Mouse (Mus musculus) stomach, embryonic 16.5 days (tissue): ENCODE data around the gene Slc9a8. TPM values are rescaled to one million over a fixed set of nuclear protein-coding genes. Genes with fewer than 3 reads are reported as not detected.

ENCODE experiments used
- ATAC-seq: fragments of 200-750 bp; cut with Nextera tagmentation; 2 replicates; pipeline ENCODE4 v1.8.0; 2017; ENCODE audit warnings: moderate number of reproducible peaks, moderate TSS enrichment; ENCODE audit not compliant: insufficient read depth, low FRiP score
- H3K27ac ChIP-seq: fragments of 300-500 bp; sonication (generic); 2 replicates; pipeline ENCODE4 v1.5.1; 2014; ENCODE audit warnings: low read length
- H3K27me3 ChIP-seq: fragments of 300-500 bp; sonication (generic); 2 replicates; pipeline ENCODE4 v1.6.1; 2014; ENCODE audit warnings: low read length, control low read depth, mixed read lengths; ENCODE audit not compliant: control insufficient read depth, insufficient read depth
- H3K36me3 ChIP-seq: fragments of 300-500 bp; sonication (generic); 2 replicates; pipeline ENCODE4 v1.6.1; 2014; ENCODE audit warnings: low read length; ENCODE audit not compliant: control insufficient read depth, insufficient read depth
- H3K4me1 ChIP-seq: fragments of 300-500 bp; sonication (generic); 2 replicates; pipeline ENCODE4 v1.6.1; 2014; ENCODE audit warnings: low read length, control low read depth, mixed read lengths; ENCODE audit not compliant: control insufficient read depth, insufficient read depth
- H3K4me2 ChIP-seq: fragments of 300-500 bp; sonication (generic); 2 replicates; pipeline ENCODE4 v1.6.1; 2014; ENCODE audit warnings: low read depth, low read length, mixed read lengths
- H3K4me3 ChIP-seq: fragments of 300-500 bp; sonication (generic); replicated peaks from 2 replicates; pipeline ENCODE4 v1.5.1; 2014; ENCODE audit warnings: mild to moderate bottlenecking, low read length
- H3K9ac ChIP-seq: fragments of 300-500 bp; sonication (generic); 2 replicates; pipeline ENCODE4 v1.6.1; 2014; ENCODE audit warnings: low read length
- H3K9me3 ChIP-seq: fragments of 300-500 bp; sonication (generic); replicated peaks from 2 replicates; pipeline ENCODE4 v1.6.1; 2016; ENCODE audit warnings: low read length, control low read depth; ENCODE audit not compliant: control insufficient read depth
- WGBS: fragments of 180-500 bp; shearing (Covaris S2); extraction: QIAGEN DNeasy Blood & Tissue Kit; methylation state at CpG from one replicate; pipeline ENCODE4 v1.1.7; 2014; 5-methylcytosine and 5-hydroxymethylcytosine counted together
- polyA plus RNA-seq: library from polyadenylated mRNA; unstranded; fragments of >200 nt; fragmentation: Nextera tagmentation; extraction: Ambion mirVana; gene quantifications from 2 replicates; pipeline ENCODE4 v1.2.1, GENCODE M21; 2015

The Slc9a8 gene
- polyA plus RNA-seq, 1 experiment from 2014 or later: 21.5 TPM

GRCm38 (mm10) chr2:167420811-167421241 is 686 bp upstream of the Slc9a8 start:
- peak overlapping the region; percentile 97 for H3K27ac ChIP-seq
- H3K9ac ChIP-seq: peak overlapping the region; percentile 95
- peak overlapping the region; percentile 75 for H3K4me3 ChIP-seq
- peak overlapping the region; percentile 77 for H3K4me2 ChIP-seq
- 18% methylated on average over 10 of the region's 10 CpGs for WGBS
- no peak for ATAC-seq
- H3K27me3 ChIP-seq: no peaks in the 10 kb centered on the region
- peaks cover 20% of the 10 kb centered on the region for H3K4me1 ChIP-seq
- peaks cover 5% of the 10 kb centered on the region; the same call in 1 of the 2 replicates for H3K36me3 ChIP-seq
- H3K9me3 ChIP-seq: no peaks in the 10 kb centered on the region

GRCm38 (mm10) chr2:167422150-167422470 is 598 bp downstream of the Slc9a8 start:
- Histone ChIP-seq H3K36me3 (peaks cover 12% of the 10 kb centered on the region), H3K9me3 (no peaks in the 10 kb centered on the region), H3K9ac (peak overlapping the region; percentile 95), H3K4me1 (peaks cover 22% of the 10 kb centered on the region), H3K27me3 (no peaks in the 10 kb centered on the region), H3K4me3 (peak overlapping the region; percentile 75), H3K27ac (peak overlapping the region; percentile 97), H3K4me2 (peak overlapping the region; percentile 77)
- ATAC-seq: no peak; the same call in 1 of the 2 replicates
- WGBS: 5% methylated on average over 11 of the region's 11 CpGs

GRCm38 (mm10) chr2:167423031-167423611 is 1.6 kb downstream of the Slc9a8 start:
- Histone ChIP-seq H3K4me2 (no peak overlapping the region), H3K4me3 (no peak overlapping the region), H3K4me1 (peaks cover 22% of the 10 kb centered on the region), H3K36me3 (peaks cover 20% of the 10 kb centered on the region), H3K9me3 (no peaks in the 10 kb centered on the region), H3K27ac (no peak overlapping the region), H3K9ac (no peak overlapping the region), H3K27me3 (no peaks in the 10 kb centered on the region)
- ATAC-seq: no peak
- WGBS: 89% methylated on average over 5 of the region's 5 CpGs

GRCm38 (mm10) chr2:167424040-167424439 is 2.5 kb downstream of the Slc9a8 start:
- WGBS: 73% methylated on average over 9 of the region's 9 CpGs
- H3K27ac ChIP-seq: no peak overlapping the region

GRCm38 (mm10) chr2:167424516-167424915 is 3.0 kb downstream of the Slc9a8 start:
- no peak for ATAC-seq
- H3K36me3 ChIP-seq: peaks cover 25% of the 10 kb centered on the region

More at GRCm38 (mm10) chr2:167424040-167424439, 2.5 kb downstream of the Slc9a8 start:
- no peak overlapping the region for H3K4me3 ChIP-seq
- H3K4me2 ChIP-seq: no peak overlapping the region
- ATAC-seq: no peak
- H3K36me3 ChIP-seq: peaks cover 23% of the 10 kb centered on the region
- peaks cover 22% of the 10 kb centered on the region for H3K4me1 ChIP-seq
- no peaks in the 10 kb centered on the region for H3K27me3 ChIP-seq
- H3K9me3 ChIP-seq: no peaks in the 10 kb centered on the region
- no peak overlapping the region for H3K9ac ChIP-seq

GRCm38 (mm10) chr2:167425407-167425806 is 3.9 kb downstream of the Slc9a8 start:
- H3K9me3 ChIP-seq: no peaks in the 10 kb centered on the region
- no peak overlapping the region for H3K9ac ChIP-seq
- H3K4me2 ChIP-seq: no peak overlapping the region
- ATAC-seq: no peak
- H3K4me3 ChIP-seq: no peak overlapping the region
- H3K4me1 ChIP-seq: peaks cover 21% of the 10 kb centered on the region
- peaks cover 25% of the 10 kb centered on the region for H3K36me3 ChIP-seq
- 64% methylated on average over 6 of the region's 6 CpGs for WGBS
- H3K27ac ChIP-seq: peak overlapping the region; percentile 56
- H3K27me3 ChIP-seq: no peaks in the 10 kb centered on the region

More at GRCm38 (mm10) chr2:167424516-167424915, 3.0 kb downstream of the Slc9a8 start:
- H3K27ac ChIP-seq: peak overlapping the region; percentile 56; the same call in 1 of the 2 replicates
- H3K27me3 ChIP-seq: no peaks in the 10 kb centered on the region
- peaks cover 22% of the 10 kb centered on the region for H3K4me1 ChIP-seq
- no peaks in the 10 kb centered on the region for H3K9me3 ChIP-seq
- WGBS: 86% methylated on average over 3 of the region's 3 CpGs
- no peak overlapping the region for H3K4me3 ChIP-seq
- H3K9ac ChIP-seq: no peak overlapping the region
- no peak overlapping the region for H3K4me2 ChIP-seq

- Histone ChIP-seq H3K4me1 (peaks cover 9% of the 10 kb centered on the region; the same call in 1 of the 2 replicates), H3K27ac (no peak overlapping the region), H3K4me2 (no peak overlapping the region), H3K36me3 (peaks cover 27% of the 10 kb centered on the region), H3K4me3 (no peak overlapping the region), H3K9me3 (no peaks in the 10 kb centered on the region), H3K9ac (no peak overlapping the region), H3K27me3 (no peaks in the 10 kb centered on the region)
- ATAC-seq: no peak
- WGBS: 88% methylated on average over 5 of the region's 5 CpGs
These were observed 8.1 kb downstream of the Slc9a8 start for GRCm38 (mm10) chr2:167429596-167429995.

- peak; percentile 40; the same call in 1 of the 2 replicates for ATAC-seq
- 55% methylated on average over 9 of the region's 9 CpGs for WGBS
These were observed 9.4 kb downstream of the Slc9a8 start for GRCm38 (mm10) chr2:167430737-167431417.

GRCm38 (mm10) chr2:167431418-167431776 is 9.9 kb downstream of the Slc9a8 start:
- Histone ChIP-seq H3K27ac (peak overlapping the region; percentile 26; the same call in 1 of the 2 replicates), H3K27me3 (no peaks in the 10 kb centered on the region), H3K4me2 (no peak overlapping the region), H3K9ac (no peak overlapping the region; the same call in 1 of the 2 replicates), H3K4me1 (peaks cover 7% of the 10 kb centered on the region; the same call in 1 of the 2 replicates), H3K36me3 (peaks cover 19% of the 10 kb centered on the region; the same call in 1 of the 2 replicates), H3K4me3 (no peak overlapping the region), H3K9me3 (no peaks in the 10 kb centered on the region)
- 58% methylated on average over 7 of the region's 7 CpGs for WGBS
- no peak for ATAC-seq

More at GRCm38 (mm10) chr2:167430737-167431417, 9.4 kb downstream of the Slc9a8 start:
- Histone ChIP-seq H3K27me3 (no peaks in the 10 kb centered on the region), H3K4me2 (no peak overlapping the region), H3K4me1 (peaks cover 7% of the 10 kb centered on the region; the same call in 1 of the 2 replicates), H3K27ac (peak overlapping the region; percentile 26; the same call in 1 of the 2 replicates), H3K4me3 (no peak overlapping the region), H3K36me3 (peaks cover 21% of the 10 kb centered on the region; the same call in 1 of the 2 replicates), H3K9ac (peak overlapping the region; percentile 21; the same call in 1 of the 2 replicates), H3K9me3 (no peaks in the 10 kb centered on the region)
